Mouse (Mus musculus): Measurements from ENCODE around the gene Rasip1. TPM values are rescaled to one million over a fixed set of nuclear protein-coding genes. Genes with fewer than 3 reads are reported as not detected.
A peak's percentile ranks its signal among the peaks of the same experiment; 100 is the strongest.

Gene Rasip1
- polyA plus RNA-seq, 1 experiment from 2014 or later: 4.4 TPM

- ATAC-seq (ENCODE audit: insufficient read depth, low FRiP score): no peak
- no peak overlapping the region for H3K27ac ChIP-seq (ENCODE audit: low read length)
- no peak overlapping the region for H3K9ac ChIP-seq (ENCODE audit: low read length)
- H3K4me3 ChIP-seq (replicated peaks; ENCODE audit: low read length): no peak overlapping the region
- no peaks in the 10 kb centered on the region for H3K27me3 ChIP-seq (ENCODE audit: control insufficient read depth, insufficient read depth, low read length)
- no peaks in the 10 kb centered on the region for H3K36me3 ChIP-seq (ENCODE audit: control insufficient read depth, insufficient read depth, low read length)
- 95% methylated on average over 9 of the region's 9 CpGs for WGBS
- no peak overlapping the region for H3K4me2 ChIP-seq (ENCODE audit: low read depth, low read length)
- peaks cover 16% of the 10 kb centered on the region for H3K4me1 ChIP-seq (ENCODE audit: control insufficient read depth, insufficient read depth, low read length)
- H3K9me3 ChIP-seq (replicated peaks; ENCODE audit: control insufficient read depth, low read length): no peaks in the 10 kb centered on the region
Measured at GRCm38 (mm10) chr7:45668921-45669320, 41.6 kb downstream of the Rasip1 start.

- peak; percentile 33; the same call in 1 of the 2 replicates for ATAC-seq (ENCODE audit: insufficient read depth, low FRiP score)
- peak overlapping the region; percentile 70 for H3K27ac ChIP-seq (ENCODE audit: low read length)
Measured at GRCm38 (mm10) chr7:45677627-45678295, 50.5 kb downstream of the Rasip1 start.

GRCm38 (mm10) chr7:45678513-45678912, 51.2 kb downstream of the Rasip1 start:
- Histone ChIP-seq H3K9me3 (replicated peaks; ENCODE audit: control insufficient read depth, low read length) (no peaks in the 10 kb centered on the region), H3K36me3 (ENCODE audit: control insufficient read depth, insufficient read depth, low read length) (no peaks in the 10 kb centered on the region), H3K4me1 (ENCODE audit: control insufficient read depth, insufficient read depth, low read length) (peaks cover 10% of the 10 kb centered on the region), H3K4me2 (ENCODE audit: low read depth, low read length) (no peak overlapping the region), H3K9ac (ENCODE audit: low read length) (0 out of 2 replicates have a peak overlapping the region, but pooled peaks have one; percentile 33), H3K27ac (ENCODE audit: low read length) (peak overlapping the region; percentile 70; the same call in 1 of the 2 replicates), H3K4me3 (replicated peaks; ENCODE audit: low read length) (no peak overlapping the region), H3K27me3 (ENCODE audit: control insufficient read depth, insufficient read depth, low read length) (no peaks in the 10 kb centered on the region)
- WGBS: 87% methylated on average over 14 of the region's 14 CpGs
- ATAC-seq (ENCODE audit: insufficient read depth, low FRiP score): no peak

More at GRCm38 (mm10) chr7:45677627-45678295, 50.5 kb downstream of the Rasip1 start:
- H3K9ac ChIP-seq (ENCODE audit: low read length): peak overlapping the region; percentile 33; the same call in 1 of the 2 replicates
- WGBS: 59% methylated on average over 7 of the region's 7 CpGs
- H3K4me3 ChIP-seq (replicated peaks; ENCODE audit: low read length): no peak overlapping the region
- no peaks in the 10 kb centered on the region for H3K36me3 ChIP-seq (ENCODE audit: control insufficient read depth, insufficient read depth, low read length)
- no peaks in the 10 kb centered on the region for H3K27me3 ChIP-seq (ENCODE audit: control insufficient read depth, insufficient read depth, low read length)
- H3K4me2 ChIP-seq (ENCODE audit: low read depth, low read length): no peak overlapping the region
- peaks cover 7% of the 10 kb centered on the region for H3K4me1 ChIP-seq (ENCODE audit: control insufficient read depth, insufficient read depth, low read length)
- H3K9me3 ChIP-seq (replicated peaks; ENCODE audit: control insufficient read depth, low read length): no peaks in the 10 kb centered on the region

DNA sequence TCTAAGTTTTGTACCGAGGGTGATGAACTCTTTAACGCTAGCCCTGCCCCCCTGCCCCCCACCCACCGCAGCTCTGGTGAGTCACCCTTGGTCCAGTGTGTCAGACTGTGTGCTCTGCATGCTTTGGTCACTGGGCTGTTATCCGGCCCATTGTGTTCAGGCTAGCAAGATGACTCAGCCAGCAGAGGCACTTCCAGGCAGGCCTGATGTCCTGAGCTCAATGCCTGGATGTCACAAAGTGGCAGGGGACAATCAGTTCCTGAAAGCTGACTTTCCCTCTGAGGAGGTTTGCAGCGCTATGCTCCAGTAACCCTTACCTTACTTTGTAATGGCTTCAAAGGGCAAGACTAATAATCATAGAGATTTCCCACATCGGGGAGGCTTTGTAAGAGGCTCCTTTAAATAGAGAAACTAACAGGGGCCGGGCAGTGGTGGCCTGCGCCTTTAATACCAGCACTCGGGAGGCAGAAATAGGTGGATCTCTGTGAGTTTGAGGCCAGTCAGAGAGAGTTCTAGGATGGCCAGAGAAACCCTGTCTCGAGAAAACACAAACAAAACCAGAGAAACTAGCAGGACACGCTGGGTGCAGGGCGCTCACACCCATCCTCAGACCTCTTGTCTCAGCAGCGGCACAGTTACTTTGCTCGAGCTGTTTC, 52.8 kb downstream of the Rasip1 start:
- Histone ChIP-seq H3K27ac (ENCODE audit: low read length) (peak overlapping the region; percentile 75), H3K9me3 (replicated peaks; ENCODE audit: control insufficient read depth, low read length) (no peaks in the 10 kb centered on the region), H3K4me1 (ENCODE audit: control insufficient read depth, insufficient read depth, low read length) (peaks cover 13% of the 10 kb centered on the region), H3K27me3 (ENCODE audit: control insufficient read depth, insufficient read depth, low read length) (no peaks in the 10 kb centered on the region), H3K4me3 (replicated peaks; ENCODE audit: low read length) (no peak overlapping the region), H3K36me3 (ENCODE audit: control insufficient read depth, insufficient read depth, low read length) (no peaks in the 10 kb centered on the region), H3K4me2 (ENCODE audit: low read depth, low read length) (no peak overlapping the region), H3K9ac (ENCODE audit: low read length) (peak overlapping the region; percentile 2; the same call in 1 of the 2 replicates)
- peak; percentile 67; the same call in 1 of the 2 replicates for ATAC-seq (ENCODE audit: insufficient read depth, low FRiP score)
- WGBS: 63% methylated on average over 14 of the region's 14 CpGs

GRCm38 (mm10) chr7:45681046-45681736, 53.9 kb downstream of the Rasip1 start:
- no peak overlapping the region for H3K4me2 ChIP-seq (ENCODE audit: low read depth, low read length)
- no peak overlapping the region for H3K4me3 ChIP-seq (replicated peaks; ENCODE audit: low read length)
- H3K9me3 ChIP-seq (replicated peaks; ENCODE audit: control insufficient read depth, low read length): no peaks in the 10 kb centered on the region
- H3K4me1 ChIP-seq (ENCODE audit: control insufficient read depth, insufficient read depth, low read length): peaks cover 24% of the 10 kb centered on the region
- H3K9ac ChIP-seq (ENCODE audit: low read length): no peak overlapping the region
- peak overlapping the region; percentile 75 for H3K27ac ChIP-seq (ENCODE audit: low read length)
- WGBS: 75% methylated on average over 8 of the region's 8 CpGs
- peak; percentile 11; the same call in 1 of the 2 replicates for ATAC-seq (ENCODE audit: insufficient read depth, low FRiP score)
- H3K27me3 ChIP-seq (ENCODE audit: control insufficient read depth, insufficient read depth, low read length): no peaks in the 10 kb centered on the region
- H3K36me3 ChIP-seq (ENCODE audit: control insufficient read depth, insufficient read depth, low read length): no peaks in the 10 kb centered on the region

DNA sequence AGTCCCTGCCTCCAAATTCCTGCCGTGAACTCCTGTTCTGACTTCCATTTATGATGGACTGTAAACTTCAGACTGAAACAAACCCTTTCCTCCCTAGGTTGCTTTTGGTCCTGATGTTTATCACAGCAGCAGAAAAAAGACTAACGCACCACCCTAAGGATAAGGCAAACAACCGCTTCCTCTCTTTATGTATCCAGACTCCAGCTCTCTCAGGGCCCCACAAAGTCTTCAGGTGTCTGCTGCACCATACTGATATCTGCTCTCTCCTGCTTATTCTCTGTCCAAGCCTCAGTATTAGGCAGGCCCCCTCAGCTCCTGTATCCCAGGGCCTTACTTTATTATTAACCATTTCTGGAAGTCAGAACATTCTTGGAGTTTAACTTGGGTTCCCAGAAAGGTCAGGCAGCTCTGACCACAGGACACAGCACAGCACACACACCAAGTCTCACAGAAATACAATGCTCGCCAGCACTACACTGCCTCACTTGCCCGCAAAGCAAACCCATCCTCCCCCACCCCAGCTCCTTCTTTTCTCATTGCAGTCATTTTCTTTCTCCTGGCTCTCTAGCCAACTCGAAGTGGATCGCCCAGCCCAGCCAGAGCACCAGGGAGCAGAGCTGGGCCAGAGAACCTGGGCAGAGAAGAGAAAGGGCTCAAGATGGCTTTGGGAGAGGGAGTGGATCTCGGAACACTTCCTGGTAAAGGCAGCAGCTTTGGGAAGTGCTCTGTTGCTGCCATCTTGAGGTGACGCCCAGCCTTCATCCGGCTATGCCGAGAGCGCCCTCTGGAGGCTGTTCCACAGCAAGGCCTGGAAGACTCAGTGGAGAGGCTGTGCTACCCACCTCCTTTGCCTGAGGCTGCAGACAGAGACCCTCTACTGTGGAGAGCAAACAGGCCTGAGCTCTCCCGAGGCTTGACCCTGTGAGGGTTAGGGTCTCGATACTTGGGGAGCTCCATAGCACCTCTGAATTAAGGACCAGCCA, 55.1 kb downstream of the Rasip1 start:
- Histone ChIP-seq H3K4me1 (ENCODE audit: control insufficient read depth, insufficient read depth, low read length) (peaks cover 31% of the 10 kb centered on the region), H3K9me3 (replicated peaks; ENCODE audit: control insufficient read depth, low read length) (no peaks in the 10 kb centered on the region), H3K4me2 (ENCODE audit: low read depth, low read length) (peak overlapping the region; percentile 45), H3K9ac (ENCODE audit: low read length) (peak overlapping the region; percentile 74), H3K27me3 (ENCODE audit: control insufficient read depth, insufficient read depth, low read length) (no peaks in the 10 kb centered on the region), H3K27ac (ENCODE audit: low read length) (peak overlapping the region; percentile 75), H3K36me3 (ENCODE audit: control insufficient read depth, insufficient read depth, low read length) (no peaks in the 10 kb centered on the region), H3K4me3 (replicated peaks; ENCODE audit: low read length) (no peak overlapping the region)
- 29% methylated on average over 14 of the region's 14 CpGs for WGBS
- ATAC-seq (ENCODE audit: insufficient read depth, low FRiP score): peak; percentile 44; the same call in 1 of the 2 replicates

DNA sequence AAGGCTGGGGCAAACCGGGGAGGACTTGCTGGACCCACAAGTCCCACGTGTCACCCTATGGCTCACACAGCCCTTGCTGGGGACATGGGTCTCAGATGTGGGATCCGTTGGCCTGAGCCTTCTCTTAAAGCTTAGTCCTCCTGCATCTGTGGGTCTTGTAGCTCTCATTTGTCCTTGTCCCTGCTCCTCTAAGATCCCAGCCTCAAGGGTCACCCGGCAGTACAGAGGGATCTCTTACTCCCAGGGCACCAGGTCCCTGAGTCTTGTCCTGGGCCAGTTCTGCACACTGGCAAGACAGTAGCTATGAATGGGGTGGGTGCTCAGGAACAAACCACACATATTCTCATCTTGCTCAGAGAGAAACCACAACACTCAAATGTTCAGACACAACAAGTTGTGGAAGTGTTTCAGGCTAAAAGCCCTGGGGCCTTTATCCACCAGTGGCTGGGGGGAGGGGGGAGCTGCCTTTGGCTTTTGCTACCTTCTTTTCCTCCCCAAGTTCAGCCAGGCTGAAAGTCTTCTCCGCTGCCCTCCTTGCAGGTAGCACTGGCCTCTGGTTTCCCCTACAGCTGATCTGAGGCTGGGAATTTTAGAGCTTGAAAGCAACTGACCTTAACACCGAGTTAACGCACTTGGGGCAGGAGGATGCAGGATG, 56.2 kb downstream of the Rasip1 start, which contains the start of gene Ntn5:
TSS of gene Ntn5 (plus strand) at position 627 of the 655 bp plus-strand sequence.
- Histone ChIP-seq H3K9ac (ENCODE audit: low read length) (peak within 1 kb of the TSS; percentile 48; the same call in 1 of the 2 replicates), H3K36me3 (ENCODE audit: control insufficient read depth, insufficient read depth, low read length) (no peaks in the 10 kb centered on the region), H3K4me1 (ENCODE audit: control insufficient read depth, insufficient read depth, low read length) (peaks cover 31% of the 10 kb centered on the region), H3K27me3 (ENCODE audit: control insufficient read depth, insufficient read depth, low read length) (no peaks in the 10 kb centered on the region), H3K4me3 (replicated peaks; ENCODE audit: low read length) (no peak within 1 kb of the TSS), H3K4me2 (ENCODE audit: low read depth, low read length) (no peak within 1 kb of the TSS), H3K9me3 (replicated peaks; ENCODE audit: control insufficient read depth, low read length) (no peaks in the 10 kb centered on the region), H3K27ac (ENCODE audit: low read length) (no peak within 1 kb of the TSS)
- 71% methylated on average over 7 of the region's 7 CpGs for WGBS
- no peak for ATAC-seq (ENCODE audit: insufficient read depth, low FRiP score)

GRCm38 (mm10) chr7:45685811-45686210, 58.5 kb downstream of the Rasip1 start:
- H3K9me3 ChIP-seq (replicated peaks; ENCODE audit: control insufficient read depth, low read length): no peaks in the 10 kb centered on the region
- WGBS: 27% methylated on average over 10 of the region's 10 CpGs
- H3K4me2 ChIP-seq (ENCODE audit: low read depth, low read length): 0 out of 2 replicates have a peak overlapping the region, but pooled peaks have one; percentile 10
- H3K27ac ChIP-seq (ENCODE audit: low read length): no peak overlapping the region
- H3K4me3 ChIP-seq (replicated peaks; ENCODE audit: low read length): no peak overlapping the region
- H3K36me3 ChIP-seq (ENCODE audit: control insufficient read depth, insufficient read depth, low read length): no peaks in the 10 kb centered on the region
- no peaks in the 10 kb centered on the region for H3K27me3 ChIP-seq (ENCODE audit: control insufficient read depth, insufficient read depth, low read length)
- ATAC-seq (ENCODE audit: insufficient read depth, low FRiP score): no peak
- peak overlapping the region; percentile 48; the same call in 1 of the 2 replicates for H3K9ac ChIP-seq (ENCODE audit: low read length)
- H3K4me1 ChIP-seq (ENCODE audit: control insufficient read depth, insufficient read depth, low read length): peaks cover 31% of the 10 kb centered on the region

All from stomach, embryonic 16.5 days (tissue).